In the genomic region with DNA sequence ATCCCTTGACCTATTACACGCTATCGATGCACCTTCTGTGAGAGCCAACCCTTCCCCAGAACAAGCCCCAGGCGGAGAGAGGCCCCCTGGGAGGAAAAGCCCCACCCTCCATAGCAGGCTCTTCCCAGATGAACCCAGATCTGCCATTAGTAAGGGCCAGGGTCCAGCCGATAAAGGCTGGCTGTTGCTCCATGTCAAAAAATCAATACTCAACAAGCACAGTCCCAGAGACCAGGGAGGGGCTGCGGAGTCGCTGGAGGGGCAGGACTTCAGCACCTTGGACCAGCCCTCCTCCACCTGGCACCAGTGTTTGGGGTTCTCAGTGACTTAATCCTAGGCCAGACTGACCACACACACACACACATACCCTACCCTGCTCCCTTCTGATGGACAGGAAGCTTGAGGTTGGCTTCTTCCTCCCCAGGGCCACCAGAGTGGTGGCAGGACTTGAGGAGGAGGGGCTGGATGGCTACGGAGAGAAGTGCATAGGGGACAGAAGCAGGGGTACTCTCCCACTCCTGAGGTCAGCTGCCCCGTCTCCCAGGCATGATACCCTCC, we compare ENCODE assay signal across 14 mouse cellular contexts. TPM values are rescaled to one million over a fixed set of nuclear protein-coding genes. Genes with fewer than 3 reads are reported as not detected.
DNase-seq lines count a peak whose midpoint lies in the region; ATAC-seq and TF ChIP-seq lines count a peak whose summit lies in the region.
"Had no signal": no experiment of that assay in that cellular context is flagged by ENCODE, and none has a peak within 500 bp of the region (broad histone marks: within the 10 kb centered on the region; RNA-seq: fewer than 3 reads in every experiment).

No protein-coding gene starts in this region.

- H3K9me3 ChIP-seq in erythroblast, embryonic 14.5 days (ENCODE audit: control insufficient read depth, low read length): no peaks in the 10 kb centered on the region
- H3K9me3 ChIP-seq in E14TG2a.4 (ENCODE audit: low read length): no peaks in the 10 kb centered on the region
- no peaks in the 10 kb centered on the region for H3K9me3 ChIP-seq in intestine, postnatal 0 days (ENCODE audit: control insufficient read depth)
- H3K9me3 ChIP-seq: hindbrain, embryonic 13.5 days; lung, embryonic 15.5 days; neural tube, embryonic 15.5 days had no signal

- TF ChIP-seq CTCF in E14TG2a.4 (conservative IDR thresholded peaks at IDR 0.05; ENCODE audit: low read length): no peak
- no peak for TF ChIP-seq CTCF in intestine, postnatal 0 days (IDR thresholded peaks at IDR 0.05; ENCODE audit: low read depth)
- no peak for TF ChIP-seq CTCF in cerebellum, adult 2 months (IDR thresholded peaks at IDR 0.05; ENCODE audit: borderline replicate concordance, insufficient read depth, low read depth, low read length)
- TF ChIP-seq CTCF in thymus, adult 2 months (IDR thresholded peaks at IDR 0.05; ENCODE audit: borderline replicate concordance, control insufficient read depth, extremely low read depth, insufficient read depth, low read length, poor library complexity): no peak

- peaks cover 100% of the 10 kb centered on the region for H3K4me1 ChIP-seq in erythroblast, embryonic 14.5 days (ENCODE audit: control insufficient read depth)
- H3K4me1 ChIP-seq in E14TG2a.4 (replicated peaks; ENCODE audit: low read depth, low read length): peaks cover 95% of the 10 kb centered on the region
- H3K4me1 ChIP-seq in intestine, postnatal 0 days (replicated peaks; ENCODE audit: control insufficient read depth, insufficient read depth, low read length): peaks cover 16% of the 10 kb centered on the region
- peaks cover 13% of the 10 kb centered on the region for H3K4me1 ChIP-seq in cerebellum, adult 2 months (ENCODE audit: control insufficient read depth, insufficient read depth, low read length)
- peaks cover 21% of the 10 kb centered on the region for H3K4me1 ChIP-seq in thymus, adult 2 months (replicated peaks; ENCODE audit: control insufficient read depth, insufficient read depth, low read length)

- DNase-seq in cerebellum, adult 2 months: no peak
- no peak for DNase-seq in left cerebral cortex, adult 18-20 months (ENCODE audit: low spot score in 2 of 2)
- DNase-seq in thymus, adult 2 months: no peak

- no peak overlapping the region for H3K4me2 ChIP-seq in intestine, postnatal 0 days (replicated peaks; ENCODE audit: low read depth)
- H3K4me2 ChIP-seq: hindbrain, embryonic 13.5 days; lung, embryonic 15.5 days; neural tube, embryonic 15.5 days had no signal

- WGBS in intestine, postnatal 0 days: 21% methylated on average over 8 of the region's 8 CpGs
- 66% methylated on average over 8 of the region's 8 CpGs for WGBS in cerebellum, adult 2 months
- WGBS in thymus, adult 2 months: 77% methylated on average over 8 of the region's 8 CpGs

- peak overlapping the region; percentile 79 for H3K27ac ChIP-seq in intestine, postnatal 0 days (ENCODE audit: low read depth, low read length)
- H3K27ac ChIP-seq in cerebellum, adult 2 months (ENCODE audit: insufficient read depth, low read length): no peak overlapping the region
- H3K27ac ChIP-seq in thymus, adult 2 months (ENCODE audit: control insufficient read depth, insufficient read depth, low read length): no peak overlapping the region
- H3K27ac ChIP-seq: hindbrain, embryonic 13.5 days; kidney, postnatal 0 days; lung, embryonic 15.5 days; neural tube, embryonic 15.5 days had no signal

- H3K27me3 ChIP-seq in erythroblast, embryonic 14.5 days (ENCODE audit: control insufficient read depth): no peaks in the 10 kb centered on the region
- H3K27me3 ChIP-seq in E14TG2a.4 (ENCODE audit: insufficient read depth, low read length): no peaks in the 10 kb centered on the region; the same call in 1 of the 2 replicates
- no peaks in the 10 kb centered on the region for H3K27me3 ChIP-seq in intestine, postnatal 0 days (replicated peaks; ENCODE audit: control insufficient read depth, insufficient read depth, low read length)
- no peaks in the 10 kb centered on the region for H3K27me3 ChIP-seq in cerebellum, adult 2 months (ENCODE audit: control insufficient read depth, insufficient read depth, low read length)
- H3K27me3 ChIP-seq in thymus, adult 2 months (ENCODE audit: control insufficient read depth, insufficient read depth, low read length): no peaks in the 10 kb centered on the region
- H3K27me3 ChIP-seq: hindbrain, embryonic 13.5 days; lung, embryonic 15.5 days; neural tube, embryonic 15.5 days had no signal

- H3K4me3 ChIP-seq in erythroblast, embryonic 14.5 days (replicated peaks): peak overlapping the region; percentile 29
- peak overlapping the region; percentile 23; the same call in 1 of the 2 replicates for H3K4me3 ChIP-seq in E14TG2a.4 (replicated peaks; ENCODE audit: low read length)
- H3K4me3 ChIP-seq in intestine, postnatal 0 days (ENCODE audit: low read depth, low read length): no peak overlapping the region
- H3K4me3 ChIP-seq in cerebellum, adult 2 months (replicated peaks; ENCODE audit: insufficient read depth, low read depth, low read length): no peak overlapping the region
- no peak overlapping the region for H3K4me3 ChIP-seq in thymus, adult 2 months (ENCODE audit: control insufficient read depth, insufficient read depth, low read length)
- H3K4me3 ChIP-seq: hindbrain, embryonic 13.5 days; lung, embryonic 15.5 days; neural tube, embryonic 15.5 days had no signal

- 0 out of 2 replicates have a peak overlapping the region, but pooled peaks have one; percentile 34 for H3K9ac ChIP-seq in intestine, postnatal 0 days (ENCODE audit: low read depth, low read length)
- H3K9ac ChIP-seq: lung, embryonic 15.5 days; neural tube, embryonic 15.5 days had no signal

- no peak for TF ChIP-seq POLR2A in cerebellum, adult 2 months (IDR thresholded peaks at IDR 0.05; ENCODE audit: borderline replicate concordance, insufficient read depth, low read length)
- TF ChIP-seq POLR2A in thymus, adult 2 months (IDR thresholded peaks at IDR 0.05; ENCODE audit: control insufficient read depth, extremely low read depth, insufficient read depth, low read length, poor library complexity): no peak

- no peak for ATAC-seq in erythroblast, adult 5-6 weeks (replicated peaks; ENCODE audit: low FRiP score, poor library complexity, severe bottlenecking)
- peak; percentile 78 for ATAC-seq in intestine, postnatal 0 days
- ATAC-seq in megakaryocyte, adult 5-6 weeks (ENCODE audit: poor library complexity, severe bottlenecking): peak; percentile 44
- ATAC-seq: midbrain, embryonic 16.5 days had no signal

- peaks cover 100% of the 10 kb centered on the region for H3K36me3 ChIP-seq in erythroblast, embryonic 14.5 days (ENCODE audit: control insufficient read depth)
- no peaks in the 10 kb centered on the region for H3K36me3 ChIP-seq in E14TG2a.4 (ENCODE audit: insufficient read depth, low read length)
- H3K36me3 ChIP-seq in intestine, postnatal 0 days (ENCODE audit: control insufficient read depth, insufficient read depth): peaks cover 5% of the 10 kb centered on the region; the same call in 1 of the 2 replicates
- H3K36me3 ChIP-seq in thymus, adult 2 months (ENCODE audit: control insufficient read depth, insufficient read depth, low read length): no peaks in the 10 kb centered on the region
- H3K36me3 ChIP-seq: hindbrain, embryonic 13.5 days; lung, embryonic 15.5 days; neural tube, embryonic 15.5 days had no signal

RNA-seq across cellular contexts. Expression of gene Zfpm1, which starts 36.1 kb away (rescaled TPM):
- 331 and 361 TPM in 2 replicates for polyA plus RNA-seq in erythroblast, embryonic 14.5 days (2012)
- 54.2 and 55.4 TPM in 2 replicates for total RNA-seq in erythroblast, adult 5-6 weeks (2015; ENCODE audit: low replicate concordance)
- 196 and 459 TPM in 2 replicates for total RNA-seq in erythroblast, adult 5-6 weeks (2017; ENCODE audit: low replicate concordance)
- 7.7 and 9.8 TPM in 2 replicates for polyA plus RNA-seq in intestine, postnatal 0 days (2015; fragmentation: Nextera tagmentation; extraction: Ambion mirVana)
- 4.3 and 4.5 TPM in 2 replicates for total RNA-seq in megakaryocyte, adult 5-6 weeks (2015)
- total RNA-seq in megakaryocyte, adult 5-6 weeks (2017): 4.8 and 5.6 TPM in 2 replicates
- polyA plus RNA-seq in cerebellum, adult 2 months (2012; rRNA removed): 19.6 and 20.1 TPM in 2 replicates
- 10 to 100 TPM; 35.6 to 37.5 TPM for total RNA-seq in left cerebral cortex, adult 18-20 months (2021)
- 100 and 134 TPM in 2 replicates for polyA plus RNA-seq in thymus, adult 2 months (2012; rRNA removed)

RNA-seq across cellular contexts. Expression of gene Trhr2, which starts 42.5 kb away (rescaled TPM):
- not detected in 2 replicates for polyA plus RNA-seq in erythroblast, embryonic 14.5 days (2012)
- total RNA-seq in erythroblast, adult 5-6 weeks (2015; ENCODE audit: low replicate concordance): not detected in 2 replicates
- total RNA-seq in erythroblast, adult 5-6 weeks (2017; ENCODE audit: low replicate concordance): not detected in 2 replicates
- polyA plus RNA-seq in intestine, postnatal 0 days (2015; fragmentation: Nextera tagmentation; extraction: Ambion mirVana): not detected in 2 replicates
- not detected in 2 replicates for total RNA-seq in megakaryocyte, adult 5-6 weeks (2015)
- not detected in 2 replicates for total RNA-seq in megakaryocyte, adult 5-6 weeks (2017)
- 0.63 and 1.8 TPM in 2 replicates for polyA plus RNA-seq in cerebellum, adult 2 months (2012; rRNA removed)
- total RNA-seq in left cerebral cortex, adult 18-20 months (2021): 1 to 10 TPM; 8.0 to 8.5 TPM
- 0.35 and 0.51 TPM in 2 replicates for polyA plus RNA-seq in thymus, adult 2 months (2012; rRNA removed)
- total RNA-seq: heart, adult 8-10 months had no signal
- polyA plus RNA-seq: hindbrain, embryonic 13.5 days; kidney, postnatal 0 days; lung, embryonic 15.5 days had no signal

RNA-seq across cellular contexts. Expression of gene Zc3h18, which starts 58.4 kb away (rescaled TPM):
- 10.0 and 10.5 TPM in 2 replicates for polyA plus RNA-seq in erythroblast, embryonic 14.5 days (2012)
- total RNA-seq in erythroblast, adult 5-6 weeks (2015; ENCODE audit: low replicate concordance): 10.8 and 14.2 TPM in 2 replicates
- 22.2 and 31.5 TPM in 2 replicates for total RNA-seq in erythroblast, adult 5-6 weeks (2017; ENCODE audit: low replicate concordance)
- polyA plus RNA-seq in intestine, postnatal 0 days (2015; fragmentation: Nextera tagmentation; extraction: Ambion mirVana): 24.0 and 26.1 TPM in 2 replicates
- total RNA-seq in megakaryocyte, adult 5-6 weeks (2015): 19.6 and 22.0 TPM in 2 replicates
- 50.2 and 63.1 TPM in 2 replicates for total RNA-seq in megakaryocyte, adult 5-6 weeks (2017)
- 39.2 and 40.1 TPM in 2 replicates for polyA plus RNA-seq in cerebellum, adult 2 months (2012; rRNA removed)
- total RNA-seq in left cerebral cortex, adult 18-20 months (2021): 10 to 100 TPM; 41.2 to 42.4 TPM
- polyA plus RNA-seq in thymus, adult 2 months (2012; rRNA removed): 66.3 and 69.8 TPM in 2 replicates

Comparison
In these comparisons a context has a peak if more than half of its experiments do, and no peak if none do; other contexts are left out.
1. H3K4me3 ChIP-seq: peak in erythroblast, embryonic 14.5 days (single experiment) and E14TG2a.4 (single experiment); none in intestine, postnatal 0 days (single experiment), cerebellum, adult 2 months (single experiment) and thymus, adult 2 months (single experiment).